Mouse (Mus musculus) heart, embryonic 13.5 days (tissue): Measurements from ENCODE around the gene Vmn1r221. TPM values are rescaled to one million over a fixed set of nuclear protein-coding genes. Genes with fewer than 3 reads are reported as not detected.

Experiments
- polyA plus RNA-seq: library from polyadenylated mRNA; unstranded; fragments of >200 nt; fragmentation: Nextera tagmentation; extraction: Ambion mirVana; gene quantifications from 2 replicates; pipeline ENCODE4 v1.2.1, GENCODE M21; 2015

Vmn1r221 gene
- polyA plus RNA-seq, 1 experiment from 2014 or later, result not detected

Other genes with a start within 250 kb of the Vmn1r221 start
- not detected in 2 replicates for gene Vmn1r213, start 206.5 kb upstream of the Vmn1r221 start, polyA plus RNA-seq
- gene Vmn1r214, start 183.7 kb upstream of the Vmn1r221 start, polyA plus RNA-seq, result not detected in 2 replicates
- gene Vmn1r215, start 146.1 kb upstream of the Vmn1r221 start, polyA plus RNA-seq, result not detected in 2 replicates
- gene Vmn1r217, start 95.9 kb upstream of the Vmn1r221 start, polyA plus RNA-seq, result not detected in 2 replicates
- not detected in 2 replicates for gene Vmn1r218, start 81.0 kb upstream of the Vmn1r221 start, polyA plus RNA-seq
- not detected in 2 replicates for gene Vmn1r219, start 54.8 kb upstream of the Vmn1r221 start, polyA plus RNA-seq
- gene Vmn1r220, start 26.2 kb upstream of the Vmn1r221 start, polyA plus RNA-seq, result not detected in 2 replicates
- gene Vmn1r222, start 21.8 kb downstream of the Vmn1r221 start, polyA plus RNA-seq, result not detected in 2 replicates
- not detected in 2 replicates for gene Vmn1r223, start 33.0 kb downstream of the Vmn1r221 start, polyA plus RNA-seq
- 36.7 and 40.7 TPM in 2 replicates for gene Zfp322a, start 155.1 kb downstream of the Vmn1r221 start, polyA plus RNA-seq
- gene Abt1, start 209.7 kb downstream of the Vmn1r221 start, polyA plus RNA-seq, result 8.5 and 8.7 TPM in 2 replicates